Mouse (Mus musculus): Measurements from ENCODE around the gene Rnf207.
A peak's percentile ranks its signal among the peaks of the same experiment; 100 is the strongest.

The Rnf207 gene

DNA sequence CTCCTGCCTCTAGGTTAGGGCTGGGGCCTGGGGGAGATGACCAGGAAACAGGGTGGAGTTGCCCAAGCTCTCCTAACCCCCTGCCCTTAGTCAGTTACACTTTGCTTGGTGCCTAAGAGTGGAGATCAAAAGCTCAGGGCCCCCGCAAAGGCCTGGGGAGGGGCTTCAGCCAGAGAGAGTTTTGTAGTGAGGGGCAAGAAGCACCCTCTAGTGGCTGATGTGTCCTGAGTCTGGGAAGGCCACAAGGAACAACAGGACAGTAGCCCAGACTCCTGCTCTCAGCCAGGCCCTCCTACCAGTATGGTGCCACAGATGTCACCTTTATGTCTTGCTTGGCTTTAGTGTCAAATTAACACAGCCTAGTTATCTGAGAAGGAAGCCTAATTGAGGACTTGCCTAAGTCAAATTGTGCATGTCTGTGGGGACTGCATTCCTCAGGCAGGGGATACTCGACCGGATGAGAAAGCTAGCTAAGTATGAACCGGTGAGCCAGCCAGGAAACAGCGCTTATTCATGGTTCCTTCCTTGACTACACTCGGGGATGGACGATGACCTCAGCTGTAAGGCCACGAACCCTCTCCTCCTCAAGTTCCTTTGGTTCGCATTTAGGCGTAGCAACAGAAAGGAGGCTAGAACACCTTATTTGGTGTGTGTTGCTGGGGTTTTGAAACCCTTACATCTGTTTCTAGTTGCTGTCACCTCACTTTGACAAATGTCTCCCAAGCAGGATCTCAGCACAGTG, 24.4 kb downstream of the Rnf207 start:
- no peak for DNase-seq (ENCODE audit: low read depth)

DNA sequence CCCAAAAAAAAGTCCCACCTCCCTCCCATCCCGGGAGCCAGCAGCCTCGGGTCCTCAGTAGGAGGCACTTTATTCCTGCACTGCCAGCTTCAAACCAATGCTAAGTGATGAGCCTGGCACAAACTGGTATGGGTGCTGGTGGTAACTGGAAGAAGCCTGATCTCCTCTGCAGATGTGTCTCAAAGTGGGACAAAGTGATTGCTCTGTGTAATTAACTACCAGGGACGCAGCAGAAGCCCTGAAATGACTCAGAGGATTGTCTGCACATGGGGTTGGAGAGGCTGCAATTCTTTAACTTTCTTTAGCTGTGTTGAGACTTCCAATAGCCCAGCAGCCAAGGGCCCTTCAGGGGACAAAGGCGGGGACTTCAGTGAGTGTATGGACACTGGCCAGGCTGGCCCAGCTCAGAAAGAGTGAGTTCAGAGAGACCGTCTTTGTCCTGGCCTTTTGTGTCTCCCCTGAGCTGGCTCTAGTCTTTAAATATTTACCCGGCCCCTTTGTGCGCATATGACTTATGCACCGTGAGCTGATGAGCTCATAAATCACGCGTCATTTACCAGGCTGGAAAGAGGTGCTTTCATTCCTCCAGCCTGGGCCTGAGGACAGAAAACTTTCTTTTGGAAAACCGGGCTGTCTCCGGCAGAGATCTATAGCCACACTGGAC, 26.6 kb downstream of the Rnf207 start:
- no peak for DNase-seq (ENCODE audit: low read depth)

DNA sequence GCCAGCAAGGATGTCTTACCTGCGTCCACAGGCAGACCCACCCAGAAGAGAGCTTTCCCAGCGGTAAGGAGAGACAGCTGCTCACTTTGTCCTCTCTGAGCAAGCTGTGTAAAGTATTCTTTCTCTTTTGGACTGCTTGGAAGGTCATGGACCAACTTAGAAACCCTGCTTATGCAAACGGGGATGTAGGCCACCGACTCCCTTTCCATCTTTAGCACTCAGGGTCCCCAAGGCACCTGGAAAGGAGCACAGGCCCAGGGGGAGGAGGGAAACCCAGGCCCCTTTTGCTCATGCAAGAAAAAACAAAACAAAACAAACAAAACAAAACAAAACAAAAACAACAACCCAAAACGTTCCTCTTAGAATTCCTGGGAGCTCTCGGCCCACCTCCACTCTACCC, 27.2 kb downstream of the Rnf207 start, which contains the start of gene Hes3:
Gene Hes3, minus strand, starts transcription at position 101 of the 400 bp plus-strand sequence.
- DNase-seq (ENCODE audit: low read depth), result no peak

DNA sequence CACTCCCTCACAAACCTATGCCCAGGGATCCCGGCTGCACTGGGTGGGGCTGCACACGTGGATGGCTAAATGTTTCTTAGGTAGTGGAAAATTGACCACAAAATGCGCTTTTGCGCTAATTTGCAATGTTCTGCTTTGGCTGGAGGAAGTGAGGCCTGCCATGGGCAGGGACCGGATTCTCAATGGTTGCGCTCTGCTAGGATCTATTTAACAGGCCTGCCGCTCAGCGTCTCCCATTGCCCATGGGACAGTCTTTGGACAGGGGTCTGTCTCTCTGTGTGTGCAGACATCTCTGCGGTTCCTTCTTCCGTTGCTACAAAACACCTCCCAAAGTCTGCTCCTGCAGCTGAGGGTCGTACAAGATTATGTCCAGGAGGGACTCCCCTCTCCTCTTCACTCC, 27.8 kb downstream of the Rnf207 start:
- DNase-seq (ENCODE audit: low read depth), result no peak

DNA sequence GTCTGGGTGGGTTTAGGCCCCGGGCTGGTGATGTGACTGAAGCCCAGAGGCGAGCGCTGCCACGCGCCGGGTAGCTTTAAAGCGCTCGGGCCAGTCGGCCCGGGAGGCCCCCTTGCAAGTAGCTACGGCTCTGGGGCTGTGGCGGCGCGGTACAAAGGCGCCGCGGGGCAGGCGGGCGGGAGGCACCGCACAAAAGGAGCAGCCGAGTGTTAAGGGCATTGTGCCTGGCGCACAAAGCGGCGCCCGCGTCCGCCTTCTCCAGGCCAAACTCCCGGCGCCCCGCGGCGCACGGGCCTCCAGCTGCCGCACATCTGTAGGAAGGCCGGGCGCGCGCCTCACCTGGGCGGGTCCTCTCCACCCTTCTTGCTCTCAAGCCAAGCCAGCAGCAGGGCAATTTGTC, 28.4 kb downstream of the Rnf207 start:
- no peak for DNase-seq (ENCODE audit: low read depth)

DNA sequence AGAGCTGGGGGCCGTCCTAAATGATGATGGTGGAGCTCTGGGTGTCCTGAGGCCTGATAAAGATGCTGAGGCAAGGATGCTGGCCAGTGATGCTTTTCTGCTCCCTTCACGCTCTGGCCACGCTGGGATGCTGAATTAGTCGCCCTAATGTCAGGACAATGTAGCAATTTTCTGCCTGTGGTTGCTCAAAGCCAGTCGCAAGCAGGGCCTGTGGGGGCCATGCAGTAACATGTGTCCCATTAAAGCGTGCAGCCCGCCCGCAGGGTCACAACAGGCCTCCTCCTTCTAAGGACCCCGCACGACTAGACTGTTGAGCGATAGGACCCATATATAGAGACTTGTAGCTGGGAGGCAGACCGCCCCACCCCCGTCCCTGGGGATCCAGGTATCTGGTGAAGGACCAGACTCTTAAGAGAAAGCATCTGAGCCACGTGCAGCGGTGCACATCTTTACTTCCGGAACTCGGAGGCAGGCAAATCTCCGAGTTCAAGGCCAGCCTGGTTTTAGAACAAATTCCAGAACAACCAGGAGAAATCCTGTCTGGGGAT, 30.3 kb downstream of the Rnf207 start:
- DNase-seq (ENCODE audit: low read depth), result no peak

DNA sequence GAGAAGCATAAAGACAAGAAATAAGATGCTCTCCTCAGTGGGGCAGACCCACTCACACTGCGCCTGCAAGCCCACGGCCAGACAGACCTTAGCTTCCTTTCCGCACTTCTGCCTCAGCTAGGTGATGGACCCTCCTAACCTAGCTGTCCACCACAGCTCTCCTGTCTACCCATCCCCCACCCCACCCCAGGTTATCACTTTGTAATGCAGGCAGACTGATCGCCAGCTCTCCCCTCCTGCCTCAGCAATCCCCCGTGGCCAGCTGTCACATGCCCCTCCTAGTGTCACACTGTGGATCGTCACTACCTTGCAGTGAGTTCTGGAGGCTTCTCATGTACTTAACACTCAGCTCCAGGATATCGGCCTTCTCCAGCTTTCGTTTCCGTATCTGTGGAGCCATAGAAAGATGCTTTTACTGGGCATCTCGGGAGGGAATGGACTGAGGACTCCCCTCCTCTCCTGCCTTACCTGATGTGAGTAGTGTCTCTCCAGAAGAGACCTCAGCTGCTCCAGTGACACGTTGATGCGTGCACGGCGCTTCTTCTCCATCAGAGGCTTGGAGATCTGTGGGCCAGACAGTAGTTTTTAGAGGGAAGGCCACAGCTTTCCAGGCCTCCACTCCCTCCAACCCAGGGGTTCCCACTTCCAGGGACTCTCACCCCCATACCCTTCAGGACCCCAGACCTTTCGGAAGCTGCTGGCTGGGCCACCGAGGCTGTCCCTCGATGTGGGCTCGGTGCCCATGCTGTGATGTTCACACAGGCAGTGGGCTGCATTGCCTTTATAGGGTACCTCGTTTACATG, 31.3 kb downstream of the Rnf207 start:
- no peak for DNase-seq (ENCODE audit: low read depth)

DNA sequence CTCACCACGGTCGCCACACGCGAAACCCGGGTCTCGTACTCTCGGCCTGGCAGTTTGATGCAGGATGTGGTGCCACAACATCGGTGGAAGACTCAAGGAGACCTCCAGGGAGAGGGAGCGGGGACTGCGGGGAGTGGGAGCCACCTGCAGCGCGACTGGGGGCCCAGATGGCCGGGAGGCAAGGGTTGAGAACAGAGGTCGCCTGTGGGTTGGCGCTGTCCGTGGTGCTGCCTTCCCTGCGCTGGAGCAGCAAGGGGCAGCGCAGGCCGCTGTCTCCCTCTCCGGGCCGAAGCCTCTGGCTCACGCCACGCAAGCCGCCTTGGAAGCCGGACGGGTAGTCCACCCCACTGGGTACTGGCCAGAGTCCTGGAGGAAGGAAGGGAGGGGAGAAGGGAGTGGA, 31.9 kb downstream of the Rnf207 start:
- DNase-seq (ENCODE audit: low read depth), result peak; percentile 48

DNA sequence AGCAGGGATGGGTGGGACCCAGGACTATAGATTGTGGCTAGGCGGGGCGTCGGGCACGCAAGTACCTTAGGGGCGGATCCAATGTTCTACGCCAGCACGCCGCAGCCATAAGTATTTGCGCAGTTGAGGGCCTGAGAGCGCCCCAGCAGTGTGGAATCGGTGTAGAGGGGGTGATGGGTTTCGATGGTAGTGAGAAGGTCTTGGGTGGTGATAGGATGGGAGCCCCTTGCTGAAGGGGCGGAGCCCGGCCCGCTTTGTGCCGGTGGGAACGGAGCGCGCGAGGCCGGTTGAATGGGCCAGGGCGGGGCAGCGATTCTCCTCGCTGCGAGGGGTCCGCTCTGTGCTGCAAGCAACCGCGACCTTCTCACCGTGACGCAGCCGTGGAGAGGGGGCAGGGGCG, 32.6 kb downstream of the Rnf207 start:
- DNase-seq (ENCODE audit: low read depth), result no peak

GRCm38 (mm10) chr4:152285505-152285904, 33.3 kb downstream of the Rnf207 start:
- no peak for DNase-seq (ENCODE audit: low read depth)

GRCm38 (mm10) chr4:152283186-152283950, 35.4 kb downstream of the Rnf207 start:
- DNase-seq (ENCODE audit: low read depth), result peak; percentile 53

DNA sequence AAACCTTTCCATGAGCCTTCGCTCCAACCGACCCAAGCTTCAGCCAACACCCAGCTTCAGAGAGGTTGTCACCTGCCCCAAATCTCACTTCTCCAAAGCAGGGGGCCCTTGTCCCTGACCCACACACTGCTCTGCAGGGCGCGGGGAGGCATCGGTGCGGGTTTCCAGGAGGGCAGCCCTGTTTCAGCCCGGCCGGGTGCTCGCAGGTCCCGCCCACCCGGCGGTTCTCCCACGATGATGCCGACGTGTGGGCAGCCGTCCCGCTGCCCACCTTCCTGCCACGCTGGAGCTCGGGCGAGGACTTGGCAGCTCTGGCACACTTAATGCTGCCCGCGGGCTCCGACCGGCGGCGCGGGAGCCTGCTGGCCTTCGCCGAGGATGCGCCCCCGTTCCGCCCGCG, 36.1 kb downstream of the Rnf207 start:
- DNase-seq (ENCODE audit: low read depth), result no peak

- DNase-seq (ENCODE audit: low read depth), result no peak
Observed at GRCm38 (mm10) chr4:152281601-152282000, 37.2 kb downstream of the Rnf207 start.

DNA sequence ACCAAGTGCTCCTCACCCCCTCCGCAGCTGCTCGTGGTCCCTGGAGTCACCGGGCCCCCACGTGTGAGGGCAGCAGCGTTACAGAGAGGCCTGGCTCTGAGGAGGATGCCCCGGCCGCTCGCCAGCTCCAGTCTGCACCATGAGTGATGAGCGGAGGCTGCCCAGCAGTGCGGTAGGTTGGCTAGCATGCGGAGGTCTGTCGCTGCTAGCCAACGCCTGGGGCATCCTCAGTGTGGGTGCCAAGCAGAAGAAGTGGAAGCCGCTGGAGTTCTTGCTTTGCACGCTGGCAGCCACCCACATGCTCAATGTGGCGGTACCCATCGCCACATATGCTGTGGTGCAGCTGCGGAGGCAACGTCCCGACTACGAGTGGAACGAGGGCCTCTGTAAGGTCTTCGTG, 39.8 kb downstream of the Rnf207 start:
- no peak for DNase-seq (ENCODE audit: low read depth)

DNA sequence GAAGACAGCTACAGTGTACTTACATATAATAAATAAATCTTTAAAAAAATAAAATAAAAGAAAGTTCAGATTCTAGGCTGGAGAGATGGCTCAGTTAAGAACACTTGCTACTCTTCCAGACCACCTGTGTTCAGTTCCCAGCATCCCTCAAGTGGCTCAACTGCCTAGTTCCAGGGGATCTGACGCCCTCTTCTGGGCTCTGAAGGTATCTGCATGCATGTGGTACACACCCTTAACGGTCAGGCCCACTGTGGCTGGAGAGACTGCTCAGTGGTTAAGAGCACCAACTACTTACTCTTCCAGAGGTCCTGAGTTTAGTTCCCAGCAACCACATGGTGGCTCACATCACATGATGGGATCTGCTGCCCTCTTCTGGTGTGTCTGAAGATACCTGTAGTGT, 40.9 kb downstream of the Rnf207 start:
- no peak for DNase-seq (ENCODE audit: low read depth)

DNA sequence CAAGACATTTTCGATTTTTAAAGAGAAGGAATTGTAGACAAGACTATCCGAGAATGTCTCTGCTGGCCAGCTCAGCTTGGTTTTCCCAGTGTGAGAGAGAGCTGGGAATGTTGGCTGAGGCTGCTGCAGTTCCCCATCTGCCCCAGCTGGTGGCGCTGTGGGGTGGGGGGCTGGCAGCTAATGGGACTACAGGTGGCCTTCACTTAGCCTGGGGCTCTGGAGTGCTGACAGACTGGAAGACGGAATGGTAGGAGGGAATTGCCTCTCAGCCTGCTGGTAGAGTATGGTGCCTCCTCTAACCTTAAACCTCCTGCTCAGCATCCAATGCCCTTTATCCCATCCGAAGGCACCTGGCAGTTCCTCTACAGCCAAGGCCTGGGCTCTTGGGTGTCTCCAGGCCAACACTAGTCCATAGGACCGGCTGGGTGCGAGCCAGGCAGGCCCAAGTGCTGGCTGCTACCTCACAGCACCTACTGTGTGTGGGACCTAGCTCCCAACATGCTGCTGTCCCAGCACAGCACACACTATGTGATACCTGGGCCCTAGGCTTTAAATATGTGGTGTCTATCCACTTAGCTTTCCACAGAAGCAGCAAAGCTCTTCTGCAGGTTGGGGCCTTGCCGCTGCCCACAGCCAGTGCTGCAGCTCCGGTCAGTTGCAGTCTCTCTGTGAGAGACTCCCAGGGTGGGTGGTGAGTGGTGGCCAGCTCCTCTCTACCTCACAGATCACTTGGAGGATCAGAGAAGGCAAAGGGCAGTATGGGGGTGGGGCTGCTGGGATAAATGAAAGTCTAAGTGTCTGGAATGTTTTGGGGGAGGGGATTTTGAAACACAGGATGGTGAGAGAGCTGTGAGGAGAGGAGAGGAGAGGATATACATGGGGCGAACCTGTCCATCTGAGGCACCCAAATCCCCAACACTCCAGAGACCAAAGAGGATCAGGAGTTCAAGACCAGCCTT, 42.1 kb downstream of the Rnf207 start:
- DNase-seq (ENCODE audit: low read depth), result no peak

- DNase-seq (ENCODE audit: low read depth), result no peak
Observed at GRCm38 (mm10) chr4:152274681-152275131, 44.1 kb downstream of the Rnf207 start.

DNA sequence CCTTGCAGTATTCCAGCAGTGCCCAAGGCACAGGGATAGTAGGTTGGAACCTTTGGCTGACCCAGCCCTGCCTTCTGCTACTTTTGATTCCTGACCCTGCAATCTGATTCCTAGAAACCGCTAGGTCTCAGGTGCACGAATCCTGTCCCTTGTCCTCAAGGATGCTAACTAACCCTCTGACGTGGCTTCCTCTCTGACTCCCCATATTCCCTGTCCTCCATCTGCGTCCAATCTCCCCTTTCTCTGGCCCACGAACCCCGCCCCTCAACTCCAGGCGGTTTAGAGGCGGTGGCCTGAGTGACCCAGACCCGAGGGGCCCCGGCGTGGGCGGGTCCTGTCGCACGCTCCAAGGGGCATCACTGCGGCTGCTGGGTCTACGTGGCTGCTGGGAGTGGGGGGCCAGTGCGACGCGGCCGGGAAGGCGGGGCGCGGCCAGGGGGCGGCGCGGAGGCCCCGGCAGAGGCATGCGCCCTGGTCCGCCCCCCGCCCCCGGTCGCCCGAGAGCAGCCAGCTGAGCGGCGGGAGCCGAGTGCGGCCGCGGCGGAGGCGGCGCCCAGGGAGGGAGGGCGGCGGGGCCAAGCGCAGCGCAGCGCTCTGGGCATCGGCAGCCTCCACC, 45.1 kb downstream of the Rnf207 start, which contains the start of gene Gpr153:
Gene Gpr153, plus strand, starts transcription at position 612 of the 616 bp plus-strand sequence.
- no peak for DNase-seq (ENCODE audit: low read depth)

- DNase-seq (ENCODE audit: low read depth), result no peak
Observed at GRCm38 (mm10) chr4:152273191-152273590, 45.6 kb downstream of the Rnf207 start.

DNA sequence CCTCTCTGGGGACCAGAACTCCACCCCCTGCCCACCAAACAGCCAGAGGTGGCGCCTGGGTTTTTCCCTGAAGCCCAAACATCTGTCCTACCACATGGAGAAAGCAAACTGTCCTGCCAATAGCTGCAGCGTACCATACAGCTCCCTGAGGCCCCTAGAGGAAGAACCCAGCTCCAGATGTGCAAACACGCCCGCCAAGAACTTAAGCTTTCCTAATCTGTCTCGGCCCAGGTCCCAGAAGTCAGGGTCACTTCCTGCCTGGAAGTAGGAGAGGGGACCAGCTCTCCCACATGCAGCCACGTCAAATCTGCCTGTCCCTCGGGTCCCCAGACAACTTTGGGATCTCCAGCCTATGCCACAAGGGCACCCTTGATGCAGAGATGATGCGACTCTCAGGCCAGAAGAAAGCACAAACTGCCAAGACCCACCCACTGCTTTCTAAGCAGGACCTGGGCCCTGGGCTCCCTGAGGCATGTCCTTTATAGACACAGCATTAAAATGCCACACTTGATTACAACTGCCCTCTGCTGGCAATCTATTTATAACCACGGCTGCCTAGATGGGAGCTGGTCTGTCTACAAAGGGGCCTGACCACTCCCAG, 46.2 kb downstream of the Rnf207 start:
- no peak for DNase-seq (ENCODE audit: low read depth)
